Mouse (Mus musculus) v-Abl transformed pro-B cells (cell line): Measurements from ENCODE around the gene Sh3tc1.

Experiments used
- in situ Hi-C, 2 experiments: fragments of 400-800 bp; cut with MboI; formaldehyde crosslinking; loops; one replicate each; pipeline ENCODE4 v1.15.1; 2025; ENCODE audit not compliant: unreplicated experiment in 2 of 2

Sh3tc1 gene

GRCm38 (mm10) chr5:35739536-35740278 is at the start of gene Sh3tc1:
Gene Sh3tc1 (minus strand): TSS chr5:35739987.
- in situ Hi-C loops, result no loop called here

GRCm38 (mm10) chr5:35788719-35789118 is 48.9 kb upstream of the Sh3tc1 start:
- in situ Hi-C loops, result no loop called here

GRCm38 (mm10) chr5:35787847-35788246 is 48.1 kb upstream of the Sh3tc1 start:
- in situ Hi-C loops, result no loop called here

- in situ Hi-C loops, result no loop called here
Measured at GRCm38 (mm10) chr5:35785853-35786252, 46.1 kb upstream of the Sh3tc1 start.

GRCm38 (mm10) chr5:35782648-35783180 is 42.9 kb upstream of the Sh3tc1 start:
- in situ Hi-C loops, result no loop called here

- in situ Hi-C loops, result no loop called here
Measured at GRCm38 (mm10) chr5:35781116-35781515, 41.3 kb upstream of the Sh3tc1 start.

GRCm38 (mm10) chr5:35774137-35774424 is 34.3 kb upstream of the Sh3tc1 start:
- in situ Hi-C loops, result no loop called here

GRCm38 (mm10) chr5:35773274-35774136 is 33.7 kb upstream of the Sh3tc1 start:
- in situ Hi-C loops, result no loop called here

GRCm38 (mm10) chr5:35770891-35771663 is 31.3 kb upstream of the Sh3tc1 start:
- in situ Hi-C loops, result no loop called here

GRCm38 (mm10) chr5:35770246-35770645 is 30.5 kb upstream of the Sh3tc1 start:
- in situ Hi-C loops, result no loop called here

GRCm38 (mm10) chr5:35768997-35769396 is 29.2 kb upstream of the Sh3tc1 start:
- in situ Hi-C loops, result no loop called here

GRCm38 (mm10) chr5:35768525-35768924 is 28.7 kb upstream of the Sh3tc1 start:
- in situ Hi-C loops, result no loop called here

- in situ Hi-C loops, result no loop called here
Measured at GRCm38 (mm10) chr5:35765909-35766308, 26.1 kb upstream of the Sh3tc1 start.

GRCm38 (mm10) chr5:35762850-35763249 is 23.1 kb upstream of the Sh3tc1 start:
- in situ Hi-C loops, result no loop called here

- in situ Hi-C loops, result no loop called here
Measured at GRCm38 (mm10) chr5:35762388-35762787, 22.6 kb upstream of the Sh3tc1 start.

GRCm38 (mm10) chr5:35761323-35761722 is 21.5 kb upstream of the Sh3tc1 start:
- in situ Hi-C loops, result no loop called here

GRCm38 (mm10) chr5:35758081-35759053 is 18.6 kb upstream of the Sh3tc1 start:
- in situ Hi-C loops, result loop anchor here (5.0 kb wide), 1 partner anchor 41 kb away; no protein-coding TSS in a partner anchor

- in situ Hi-C loops, result loop anchor here (5.0 kb wide), 1 partner anchor 40 kb away; no protein-coding TSS in a partner anchor
Measured at GRCm38 (mm10) chr5:35757639-35758001, 17.8 kb upstream of the Sh3tc1 start, which contains the start of gene Ablim2. Gene Ablim2 (plus strand): TSS chr5:35757880.

GRCm38 (mm10) chr5:35756997-35757638 is 17.3 kb upstream of the Sh3tc1 start:
- in situ Hi-C loops, result loop anchor here (5.0 kb wide), 1 partner anchor 40 kb away; no protein-coding TSS in a partner anchor
